Mouse (Mus musculus): ENCODE results near the gene Gabra6. TPM values are rescaled to one million over a fixed set of nuclear protein-coding genes. Genes with fewer than 3 reads are reported as not detected.

Gabra6 gene
- polyA plus RNA-seq, 1 experiment from 2014 or later, result not detected

Other genes starting within 250 kb of the Gabra6 start
- gene Gabra1, start 138.1 kb downstream of the Gabra6 start, polyA plus RNA-seq (2015; fragmentation: Nextera tagmentation; extraction: Ambion mirVana), result 36.3 and 41.5 TPM in 2 replicates
- gene Gabrb2, start 98.7 kb upstream of the Gabra6 start, polyA plus RNA-seq (2015; fragmentation: Nextera tagmentation; extraction: Ambion mirVana), result 44.2 and 50.7 TPM in 2 replicates